Mouse (Mus musculus): ENCODE data around the gene Tnpo1.

GRCm38 (mm10) chr13:98902366-98903025, 23.7 kb downstream of the Tnpo1 start:
- TF ChIP-seq CTCF (IDR thresholded peaks at IDR 0.05; ENCODE audit: low read depth, low read length), result no peak
- TF ChIP-seq POLR2A (IDR thresholded peaks at IDR 0.05; ENCODE audit: extremely low read depth, insufficient read depth, low read length), result no peak

Measured in liver, adult 2 months (tissue).